Mouse (Mus musculus) cerebellum, adult 9-10 months (tissue): ENCODE data around the gene Sema4a.

Experiments
- DNase-seq: peaks from one replicate; pipeline ENCODE4 v3.0.0; 2022

Gene Sema4a

GRCm38 (mm10) chr3:88486043-88486442 lies 25.1 kb upstream of the Sema4a start:
- no peak for DNase-seq

- DNase-seq: no peak
Measured at GRCm38 (mm10) chr3:88484597-88485316, 23.8 kb upstream of the Sema4a start.

GRCm38 (mm10) chr3:88483621-88484020 lies 22.6 kb upstream of the Sema4a start:
- peak; percentile 79 for DNase-seq

GRCm38 (mm10) chr3:88483141-88483540 lies 22.2 kb upstream of the Sema4a start:
- DNase-seq: no peak

- no peak for DNase-seq
Measured at GRCm38 (mm10) chr3:88482336-88482735, 21.4 kb upstream of the Sema4a start.

- no peak for DNase-seq
Measured at GRCm38 (mm10) chr3:88481372-88482040, 20.5 kb upstream of the Sema4a start.

GRCm38 (mm10) chr3:88480679-88481078 lies 19.7 kb upstream of the Sema4a start:
- DNase-seq: no peak

GRCm38 (mm10) chr3:88479828-88480227 lies 18.8 kb upstream of the Sema4a start:
- DNase-seq: no peak

- DNase-seq: no peak
Measured at GRCm38 (mm10) chr3:88479163-88479562, 18.2 kb upstream of the Sema4a start.

GRCm38 (mm10) chr3:88477735-88478134 lies 16.8 kb upstream of the Sema4a start:
- DNase-seq: peak; percentile 86

- no peak for DNase-seq
Measured at GRCm38 (mm10) chr3:88476403-88476802, 15.4 kb upstream of the Sema4a start.

- DNase-seq: no peak
Measured at GRCm38 (mm10) chr3:88473571-88473970, 12.6 kb upstream of the Sema4a start.

- no peak for DNase-seq
Measured at GRCm38 (mm10) chr3:88473020-88473419, 12.0 kb upstream of the Sema4a start.

- no peak for DNase-seq
Measured at GRCm38 (mm10) chr3:88470943-88471479, 10.0 kb upstream of the Sema4a start.

- DNase-seq: no peak
Measured at GRCm38 (mm10) chr3:88469466-88469865, 8.5 kb upstream of the Sema4a start.

GRCm38 (mm10) chr3:88467116-88467824 lies 6.3 kb upstream of the Sema4a start:
- DNase-seq: peak; percentile 90

GRCm38 (mm10) chr3:88465127-88465526 lies 4.1 kb upstream of the Sema4a start:
- no peak for DNase-seq

GRCm38 (mm10) chr3:88464425-88464824 lies 3.4 kb upstream of the Sema4a start:
- no peak for DNase-seq

GRCm38 (mm10) chr3:88460029-88460428 lies 953 bp downstream of the Sema4a start:
- no peak for DNase-seq

- no peak for DNase-seq
Measured at GRCm38 (mm10) chr3:88458778-88459219, 2.2 kb downstream of the Sema4a start.

- no peak for DNase-seq
Measured at GRCm38 (mm10) chr3:88456746-88457532, 4.0 kb downstream of the Sema4a start.

GRCm38 (mm10) chr3:88456313-88456712 lies 4.7 kb downstream of the Sema4a start:
- no peak for DNase-seq
